Mouse (Mus musculus): ENCODE measurements around the gene Vps26a. TPM values are rescaled to one million over a fixed set of nuclear protein-coding genes. Genes with fewer than 3 reads are reported as not detected.

Gene Vps26a
- polyA plus RNA-seq, 1 experiment = 16.5 TPM

DNA sequence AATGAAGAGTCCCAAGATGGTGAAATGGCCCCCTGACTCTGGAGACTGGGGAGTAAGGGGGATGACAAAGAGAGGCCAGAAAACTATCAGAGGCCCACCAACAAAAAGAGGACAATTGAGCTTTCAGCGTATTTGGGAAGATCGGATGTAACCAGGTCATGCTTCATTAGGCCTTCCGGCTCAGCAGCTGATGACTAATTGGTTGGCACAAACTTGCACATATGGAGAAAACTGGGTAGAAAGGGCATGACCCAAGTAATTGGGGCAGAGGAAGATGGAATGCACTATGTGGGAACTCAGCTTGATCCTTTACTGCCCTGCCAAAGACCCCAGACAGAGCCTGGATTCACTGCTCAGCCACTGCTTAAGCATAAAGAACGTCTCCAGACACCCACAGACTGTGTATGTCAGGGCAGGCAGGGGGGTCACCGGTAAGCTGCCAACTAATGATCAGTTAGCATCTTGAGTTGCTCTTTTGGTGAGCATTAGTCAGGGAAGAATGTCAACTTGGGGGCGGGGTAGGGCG lies 67.7 kb downstream of the Vps26a start:
- DNase-seq (ENCODE audit: low read depth) = no peak

DNA sequence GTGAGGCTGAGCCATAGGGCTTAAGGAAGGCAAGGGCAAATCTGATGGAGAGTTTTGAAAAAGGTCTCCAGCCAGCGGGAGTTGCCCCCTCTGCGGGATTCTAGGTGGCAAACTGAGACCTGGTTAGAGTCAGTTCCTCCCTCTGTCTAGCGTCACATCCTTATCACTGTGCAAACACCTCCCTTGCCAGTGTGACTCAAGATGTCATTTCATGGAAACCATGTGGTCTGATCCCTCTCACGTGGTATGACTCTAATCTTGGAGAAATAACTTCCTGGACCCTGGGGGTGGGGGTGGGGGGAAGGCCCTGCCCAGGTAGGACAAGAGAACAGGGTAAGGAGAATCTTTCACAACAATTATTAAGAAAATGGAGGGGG lies 73.0 kb downstream of the Vps26a start:
- DNase-seq (ENCODE audit: low read depth) = no peak

DNA sequence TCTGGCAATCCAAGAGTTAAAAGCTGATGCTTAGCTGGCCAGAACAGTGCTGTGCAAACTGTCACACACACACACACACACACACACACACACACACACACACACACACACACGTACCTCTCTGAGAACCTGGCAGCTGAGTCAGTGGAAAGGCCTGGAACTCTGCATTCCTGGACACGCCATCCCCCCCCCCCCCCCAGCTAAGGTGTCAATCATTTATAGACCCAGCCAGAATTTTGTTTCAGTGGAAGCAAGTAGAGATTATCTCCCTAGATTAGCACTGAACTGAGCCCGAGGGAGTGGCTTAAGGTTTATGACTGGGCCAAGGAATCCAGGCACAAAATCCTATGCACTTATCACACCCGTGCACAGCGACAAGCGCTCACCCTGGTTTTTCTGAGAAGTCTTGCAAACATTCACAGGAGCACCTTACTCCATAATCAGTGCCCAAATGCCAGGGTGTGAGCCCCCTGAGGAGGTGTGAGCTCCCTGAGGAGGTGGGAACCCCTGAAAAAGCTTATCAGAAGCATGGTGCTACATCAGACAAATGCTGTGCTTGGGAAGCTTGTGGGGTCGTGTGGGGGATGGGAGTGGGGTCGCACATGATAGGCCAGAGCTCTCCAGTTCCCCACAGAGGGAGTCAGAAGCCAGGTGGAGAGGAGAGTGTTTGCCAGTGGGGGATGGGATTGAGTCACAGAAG lies 73.5 kb downstream of the Vps26a start:
- DNase-seq (ENCODE audit: low read depth) = no peak

DNA sequence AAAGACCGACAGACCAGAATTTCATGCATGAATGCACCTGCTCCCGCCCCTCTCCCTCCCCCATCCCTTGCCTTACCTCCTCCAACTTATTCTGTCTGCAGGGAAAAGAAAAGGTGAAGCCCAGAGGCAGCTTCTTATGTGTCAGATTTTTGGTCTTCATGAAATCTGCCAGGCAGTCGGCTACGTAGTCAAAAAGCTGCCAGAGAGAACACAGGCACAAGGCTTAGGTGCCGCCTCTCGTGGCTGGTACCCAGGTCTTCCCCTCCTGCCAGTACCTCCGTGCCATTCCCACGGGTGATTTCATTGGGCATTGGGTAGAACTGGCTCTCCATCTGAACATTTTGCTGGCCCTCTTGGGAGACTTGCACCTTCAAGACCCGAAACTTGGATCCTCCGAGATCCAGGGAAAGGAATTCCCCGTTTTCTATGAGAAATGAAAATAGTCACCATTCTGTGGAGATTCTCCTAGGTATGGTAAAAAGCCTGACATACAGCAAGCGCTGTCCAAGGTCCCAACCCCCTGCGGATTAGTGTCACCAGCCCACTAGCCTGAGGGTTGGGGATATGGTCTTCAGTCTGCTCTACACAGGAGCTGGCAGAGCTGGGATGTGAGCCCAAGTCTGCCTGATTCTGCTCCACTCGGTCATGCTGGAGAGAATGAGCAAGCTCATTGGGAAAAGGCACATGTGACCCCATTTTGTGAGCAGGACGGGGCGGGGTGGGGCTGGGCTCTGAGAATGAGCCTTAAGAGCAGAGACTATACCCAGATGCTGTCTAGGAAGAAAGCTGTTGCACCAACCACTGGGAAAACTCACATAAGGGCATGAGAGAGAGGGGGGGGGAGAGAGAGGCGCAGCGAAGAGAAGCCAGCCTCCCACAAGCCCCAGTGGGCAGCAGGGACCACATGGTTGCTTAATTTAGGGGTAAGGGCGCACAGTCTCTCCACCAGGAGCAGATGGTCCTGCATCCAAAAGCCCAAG lies 74.9 kb downstream of the Vps26a start:
- DNase-seq (ENCODE audit: low read depth) = no peak

DNA sequence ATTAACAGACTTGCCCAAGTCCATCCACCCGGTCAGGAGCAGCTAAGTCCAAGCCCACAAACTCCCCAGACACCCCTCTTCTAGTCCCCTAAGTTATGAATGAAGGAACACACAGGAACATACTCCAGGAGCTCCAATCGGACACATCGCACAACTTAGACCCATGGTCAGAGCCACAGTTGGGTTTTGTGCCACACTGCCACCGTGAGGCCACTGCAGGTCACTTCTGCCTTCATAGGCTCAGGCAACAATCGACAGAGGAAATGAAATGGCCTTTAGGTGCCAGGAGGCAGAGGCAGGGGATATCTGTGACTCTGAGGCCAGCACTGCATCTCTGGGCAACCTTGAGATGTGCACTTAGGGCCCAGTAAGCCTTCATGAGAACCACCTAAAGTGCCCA lies 75.7 kb downstream of the Vps26a start:
- DNase-seq (ENCODE audit: low read depth) = no peak

Other genes starting within 250 kb of the Vps26a start
- gene Tacr2, start 234.4 kb downstream of the Vps26a start, polyA plus RNA-seq (2012; rRNA removed) = 0.10 and 0.36 TPM in 2 replicates
- 22.4 and 33.7 TPM in 2 replicates for gene Hk1, start 106.9 kb downstream of the Vps26a start, polyA plus RNA-seq (2012; rRNA removed)
- 0.12 and 0.16 TPM in 2 replicates for gene Hkdc1, start 64.3 kb downstream of the Vps26a start, polyA plus RNA-seq (2012; rRNA removed)
- gene 4930507D05Rik, start 37.3 kb downstream of the Vps26a start, polyA plus RNA-seq (2012; rRNA removed) = 0.36 and 0.44 TPM in 2 replicates
- 16.6 and 17.1 TPM in 2 replicates for gene Supv3l1, start 37.1 kb downstream of the Vps26a start, polyA plus RNA-seq (2012; rRNA removed)
- gene Srgn, start 40.6 kb upstream of the Vps26a start, polyA plus RNA-seq (2012; rRNA removed) = 54.0 and 55.6 TPM in 2 replicates
- 26.0 and 34.4 TPM in 2 replicates for gene Kif1bp, start 91.7 kb upstream of the Vps26a start, polyA plus RNA-seq (2012; rRNA removed)
- gene Ddx21, start 115.5 kb upstream of the Vps26a start, polyA plus RNA-seq (2012; rRNA removed) = 13.8 and 15.6 TPM in 2 replicates
- 19.5 and 24.8 TPM in 2 replicates for gene Ddx50, start 164.4 kb upstream of the Vps26a start, polyA plus RNA-seq (2012; rRNA removed)
- gene Stox1, start 239.3 kb upstream of the Vps26a start, polyA plus RNA-seq (2012; rRNA removed) = 1.3 and 1.4 TPM in 2 replicates

Measured in gonadal fat pad, adult 2 months (tissue).